ENCODE assay signal across 27 mouse cellular contexts in the genomic region with DNA sequence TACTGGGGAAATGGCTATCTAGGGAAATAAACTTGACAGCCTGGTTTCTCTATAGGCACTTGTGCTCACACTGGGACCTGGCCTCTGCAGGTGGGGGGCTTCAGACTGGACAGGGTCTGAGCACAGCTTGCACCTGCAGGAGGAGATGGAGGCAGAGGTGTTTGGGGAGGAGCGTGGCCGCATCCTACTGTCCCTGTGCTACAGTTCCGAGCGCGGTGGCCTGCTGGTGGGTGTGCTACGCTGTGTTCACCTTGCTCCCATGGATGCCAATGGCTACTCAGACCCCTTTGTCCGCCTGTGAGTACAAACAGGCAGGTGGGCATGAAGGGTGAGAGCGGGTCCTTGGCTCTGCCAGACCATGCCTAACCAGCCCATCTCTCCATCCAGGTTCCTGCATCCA. TPM values are rescaled to one million over a fixed set of nuclear protein-coding genes. Genes with fewer than 3 reads are reported as not detected.
"Had no signal": no experiment of that assay in that cellular context is flagged by ENCODE, and none has a peak within 500 bp of the region (broad histone marks: within the 10 kb centered on the region; RNA-seq: fewer than 3 reads in every experiment).

No protein-coding gene starts in this region.

- H3K27ac ChIP-seq: limb, embryonic 12.5 days; limb, embryonic 15.5 days; liver, embryonic 14.5 days; macrophage; midbrain, embryonic 12.5 days; midbrain, embryonic 15.5 days; neural tube, embryonic 13.5 days; stomach, embryonic 15.5 days had no signal

- H3K27me3 ChIP-seq: limb, embryonic 12.5 days; limb, embryonic 15.5 days; midbrain, embryonic 15.5 days; neural tube, embryonic 13.5 days; stomach, embryonic 15.5 days had no signal

- DNase-seq: kidney, adult 9 months; kidney, postnatal 14 days; kidney, postnatal 4 days; left cerebral cortex, postnatal 4 days; liver, postnatal 0 days; lung, embryonic 14.5 days; retina, postnatal 1 day; right cerebral cortex, postnatal 25 days; spleen, adult 18-20 months; thymus, adult 2 months; thymus, postnatal 25 days had no signal

- H3K9ac ChIP-seq: limb, embryonic 15.5 days; liver, embryonic 14.5 days; liver, postnatal 0 days; lung, embryonic 14.5 days; midbrain, embryonic 12.5 days; midbrain, embryonic 15.5 days; neural tube, embryonic 13.5 days; stomach, embryonic 15.5 days had no signal

- H3K4me3 ChIP-seq: limb, embryonic 12.5 days; limb, embryonic 15.5 days; midbrain, embryonic 12.5 days; midbrain, embryonic 15.5 days; neural tube, embryonic 13.5 days; stomach, embryonic 15.5 days had no signal

RNA-seq across cellular contexts. Expression of a gene that starts 2.9 kb away (rescaled TPM):
- polyA plus RNA-seq: macrophage had no signal

RNA-seq across cellular contexts. Expression of a gene that starts 13.4 kb away (rescaled TPM):
- total RNA-seq: layer of hippocampus, adult 18-20 months; layer of hippocampus, postnatal 14 days; left cerebral cortex, adult 8-10 months; left cerebral cortex, postnatal 14 days; left cerebral cortex, postnatal 4 days; megakaryocyte, adult 5-6 weeks; neutrophil, adult 5-6 weeks had no signal
- polyA plus RNA-seq: limb, embryonic 12.5 days; limb, embryonic 15.5 days; liver, postnatal 0 days; lung, embryonic 14.5 days; lung, postnatal 0 days; macrophage; midbrain, embryonic 12.5 days; midbrain, embryonic 15.5 days; neural tube, embryonic 13.5 days; urinary bladder, adult 2 months had no signal
